Mouse (Mus musculus): ENCODE measurements around the gene Tshz2. TPM values are rescaled to one million over a fixed set of nuclear protein-coding genes. Genes with fewer than 3 reads are reported as not detected.

Gene Tshz2
- polyA plus RNA-seq, 1 experiment: not detected

DNA sequence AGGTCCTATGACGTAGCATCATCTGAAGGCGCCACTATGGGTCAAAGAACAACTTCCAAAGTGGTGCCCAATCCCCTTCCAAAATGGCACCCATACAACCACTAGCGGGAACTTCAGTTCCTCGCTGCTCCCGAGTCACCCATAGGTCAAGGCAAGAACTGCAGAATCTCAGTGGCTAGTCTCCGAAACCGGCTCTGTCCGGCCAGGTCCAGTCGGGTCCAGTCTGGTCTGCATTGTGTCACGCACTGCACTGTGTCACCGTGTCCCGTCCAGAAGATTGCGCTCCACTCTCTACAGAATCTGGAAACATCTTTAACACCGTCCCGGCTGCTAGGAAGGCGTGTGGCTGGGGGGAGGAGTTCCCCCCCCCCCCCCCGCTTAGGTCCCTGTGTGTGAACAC is 461.4 kb downstream of the Tshz2 start:
- peaks cover 12% of the 10 kb centered on the region for H3K27me3 ChIP-seq (ENCODE audit: control insufficient read depth, insufficient read depth, insufficient read length)
- no peak overlapping the region for H3ac ChIP-seq (ENCODE audit: control insufficient read depth, insufficient read length, low read depth)
- H3K79me2 ChIP-seq (ENCODE audit: control insufficient read depth, insufficient read depth): no peaks in the 10 kb centered on the region
- no peaks in the 10 kb centered on the region for H3K36me3 ChIP-seq (ENCODE audit: control insufficient read depth, insufficient read depth)
- H3K4me3 ChIP-seq (ENCODE audit: insufficient read depth, poor library complexity, severe bottlenecking): no peak overlapping the region
- TF ChIP-seq CEBPB (IDR thresholded peaks at IDR 0.05; ENCODE audit: low read depth) (no peak), MYOG (IDR thresholded peaks at IDR 0.05; ENCODE audit: control insufficient read depth, extremely low read depth, insufficient read length) (no peak), MYOD1 (IDR thresholded peaks at IDR 0.05; ENCODE audit: control insufficient read depth, insufficient read length, low read depth) (no peak), FOSL1 (IDR thresholded peaks at IDR 0.05; ENCODE audit: insufficient read depth, low read length, poor library complexity, severe bottlenecking) (no peak), MAX (IDR thresholded peaks at IDR 0.05) (no peak), CTCF (IDR thresholded peaks at IDR 0.05; ENCODE audit: control insufficient read depth, insufficient read depth, insufficient read length) (no peak), USF1 (IDR thresholded peaks at IDR 0.05; ENCODE audit: low read depth) (no peak)
- no peaks in the 10 kb centered on the region for H3K79me3 ChIP-seq (ENCODE audit: low read depth)

- H3ac ChIP-seq (ENCODE audit: control insufficient read depth, insufficient read length, low read depth): no peak overlapping the region
- H3K79me2 ChIP-seq (ENCODE audit: control insufficient read depth, insufficient read depth): no peaks in the 10 kb centered on the region
- no peaks in the 10 kb centered on the region for H3K79me3 ChIP-seq (ENCODE audit: low read depth)
- H3K4me3 ChIP-seq (ENCODE audit: insufficient read depth, poor library complexity, severe bottlenecking): no peak overlapping the region
- H3K27me3 ChIP-seq (ENCODE audit: control insufficient read depth, insufficient read depth, insufficient read length): peaks cover 12% of the 10 kb centered on the region
- no peaks in the 10 kb centered on the region for H3K36me3 ChIP-seq (ENCODE audit: control insufficient read depth, insufficient read depth)
- TF ChIP-seq MAX (IDR thresholded peaks at IDR 0.05) (no peak), FOSL1 (IDR thresholded peaks at IDR 0.05; ENCODE audit: insufficient read depth, low read length, poor library complexity, severe bottlenecking) (no peak), MYOG (IDR thresholded peaks at IDR 0.05; ENCODE audit: control insufficient read depth, extremely low read depth, insufficient read length) (no peak), CEBPB (IDR thresholded peaks at IDR 0.05; ENCODE audit: low read depth) (no peak), MYOD1 (IDR thresholded peaks at IDR 0.05; ENCODE audit: control insufficient read depth, insufficient read length, low read depth) (no peak), USF1 (IDR thresholded peaks at IDR 0.05; ENCODE audit: low read depth) (no peak)
These were observed 462.1 kb downstream of the Tshz2 start for GRCm38 (mm10) chr2:170094871-170095270.

DNA sequence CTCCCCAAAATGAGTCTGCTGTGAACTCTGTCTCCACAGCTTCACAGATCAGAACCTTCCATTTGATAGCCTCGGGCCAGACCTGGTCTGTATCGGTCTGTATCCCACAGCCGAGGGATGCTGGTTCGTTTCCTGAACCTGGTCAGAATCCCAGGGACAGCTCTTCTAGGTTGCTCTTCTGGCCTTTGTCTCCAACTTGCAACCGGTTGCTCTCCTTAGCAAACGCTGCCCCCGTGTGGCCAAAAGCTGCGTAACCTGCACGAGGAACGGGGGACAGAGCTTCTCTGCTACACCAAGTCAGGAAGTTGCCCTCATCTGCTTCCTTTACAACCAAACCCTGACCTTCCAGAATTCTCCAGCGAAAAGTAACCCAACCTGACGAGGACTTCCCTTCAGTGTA is 468.3 kb downstream of the Tshz2 start:
- Histone ChIP-seq H3K27me3 (ENCODE audit: control insufficient read depth, insufficient read depth, insufficient read length) (no peaks in the 10 kb centered on the region), H3ac (ENCODE audit: control insufficient read depth, insufficient read length, low read depth) (no peak overlapping the region), H3K36me3 (ENCODE audit: control insufficient read depth, insufficient read depth) (no peaks in the 10 kb centered on the region), H3K4me3 (ENCODE audit: insufficient read depth, poor library complexity, severe bottlenecking) (no peak overlapping the region), H3K79me3 (ENCODE audit: low read depth) (no peaks in the 10 kb centered on the region), H3K79me2 (ENCODE audit: control insufficient read depth, insufficient read depth) (no peaks in the 10 kb centered on the region)
- TF ChIP-seq CEBPB (IDR thresholded peaks at IDR 0.05; ENCODE audit: low read depth): no peak
- no peak for TF ChIP-seq MYOG (IDR thresholded peaks at IDR 0.05; ENCODE audit: control insufficient read depth, extremely low read depth, insufficient read length)
- TF ChIP-seq FOSL1 (IDR thresholded peaks at IDR 0.05; ENCODE audit: insufficient read depth, low read length, poor library complexity, severe bottlenecking): no peak
- TF ChIP-seq USF1 (IDR thresholded peaks at IDR 0.05; ENCODE audit: low read depth): no peak
- peak; percentile 57 for TF ChIP-seq MAX (IDR thresholded peaks at IDR 0.05)
- TF ChIP-seq MYOD1 (IDR thresholded peaks at IDR 0.05; ENCODE audit: control insufficient read depth, insufficient read length, low read depth): no peak
- TF ChIP-seq CTCF (IDR thresholded peaks at IDR 0.05; ENCODE audit: control insufficient read depth, insufficient read depth, insufficient read length): peak; percentile 90

DNA sequence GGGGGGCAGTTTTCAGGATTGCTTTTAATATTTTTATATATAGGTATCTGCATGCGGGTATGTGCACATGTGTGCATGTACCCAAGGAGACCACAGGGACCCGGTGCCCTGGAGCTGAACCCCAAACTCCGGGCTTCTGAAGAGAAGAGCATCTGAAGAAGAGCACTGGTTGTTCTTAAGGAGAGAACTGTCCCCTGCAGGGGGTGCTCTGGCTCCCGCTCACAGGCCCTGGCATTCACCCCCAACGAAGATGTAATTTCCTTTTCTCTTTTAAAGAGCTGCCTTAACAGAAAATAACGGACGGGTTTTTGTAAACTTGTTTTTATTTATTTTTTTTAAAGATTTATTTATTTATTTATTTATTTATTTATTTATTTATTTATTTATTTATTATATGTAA is 469.1 kb downstream of the Tshz2 start:
- Histone ChIP-seq H3ac (ENCODE audit: control insufficient read depth, insufficient read length, low read depth) (no peak overlapping the region), H3K79me2 (ENCODE audit: control insufficient read depth, insufficient read depth) (no peaks in the 10 kb centered on the region), H3K36me3 (ENCODE audit: control insufficient read depth, insufficient read depth) (peaks cover 3% of the 10 kb centered on the region), H3K27me3 (ENCODE audit: control insufficient read depth, insufficient read depth, insufficient read length) (no peaks in the 10 kb centered on the region), H3K4me3 (ENCODE audit: insufficient read depth, poor library complexity, severe bottlenecking) (no peak overlapping the region), H3K79me3 (ENCODE audit: low read depth) (no peaks in the 10 kb centered on the region)
- TF ChIP-seq FOSL1 (IDR thresholded peaks at IDR 0.05; ENCODE audit: insufficient read depth, low read length, poor library complexity, severe bottlenecking) (no peak), USF1 (IDR thresholded peaks at IDR 0.05; ENCODE audit: low read depth) (no peak), CTCF (IDR thresholded peaks at IDR 0.05; ENCODE audit: control insufficient read depth, insufficient read depth, insufficient read length) (no peak), MYOG (IDR thresholded peaks at IDR 0.05; ENCODE audit: control insufficient read depth, extremely low read depth, insufficient read length) (no peak), MYOD1 (IDR thresholded peaks at IDR 0.05; ENCODE audit: control insufficient read depth, insufficient read length, low read depth) (no peak), MAX (IDR thresholded peaks at IDR 0.05) (no peak), CEBPB (IDR thresholded peaks at IDR 0.05; ENCODE audit: low read depth) (no peak)

GRCm38 (mm10) chr2:170103341-170103740 is 470.5 kb downstream of the Tshz2 start:
- peaks cover 5% of the 10 kb centered on the region for H3K36me3 ChIP-seq (ENCODE audit: control insufficient read depth, insufficient read depth)
- no peaks in the 10 kb centered on the region for H3K27me3 ChIP-seq (ENCODE audit: control insufficient read depth, insufficient read depth, insufficient read length)
- no peaks in the 10 kb centered on the region for H3K79me3 ChIP-seq (ENCODE audit: low read depth)
- H3ac ChIP-seq (ENCODE audit: control insufficient read depth, insufficient read length, low read depth): no peak overlapping the region
- H3K79me2 ChIP-seq (ENCODE audit: control insufficient read depth, insufficient read depth): no peaks in the 10 kb centered on the region
- H3K4me3 ChIP-seq (ENCODE audit: insufficient read depth, poor library complexity, severe bottlenecking): no peak overlapping the region
- TF ChIP-seq MYOG (IDR thresholded peaks at IDR 0.05; ENCODE audit: control insufficient read depth, extremely low read depth, insufficient read length) (no peak), MAX (IDR thresholded peaks at IDR 0.05) (no peak), USF1 (IDR thresholded peaks at IDR 0.05; ENCODE audit: low read depth) (no peak), MYOD1 (IDR thresholded peaks at IDR 0.05; ENCODE audit: control insufficient read depth, insufficient read length, low read depth) (no peak), CTCF (IDR thresholded peaks at IDR 0.05; ENCODE audit: control insufficient read depth, insufficient read depth, insufficient read length) (no peak), CEBPB (IDR thresholded peaks at IDR 0.05; ENCODE audit: low read depth) (no peak), FOSL1 (IDR thresholded peaks at IDR 0.05; ENCODE audit: insufficient read depth, low read length, poor library complexity, severe bottlenecking) (no peak)

GRCm38 (mm10) chr2:170103852-170104251 is 471.0 kb downstream of the Tshz2 start:
- no peaks in the 10 kb centered on the region for H3K79me2 ChIP-seq (ENCODE audit: control insufficient read depth, insufficient read depth)
- H3ac ChIP-seq (ENCODE audit: control insufficient read depth, insufficient read length, low read depth): no peak overlapping the region
- TF ChIP-seq CEBPB (IDR thresholded peaks at IDR 0.05; ENCODE audit: low read depth): no peak
- TF ChIP-seq FOSL1 (IDR thresholded peaks at IDR 0.05; ENCODE audit: insufficient read depth, low read length, poor library complexity, severe bottlenecking): no peak
- TF ChIP-seq MYOG (IDR thresholded peaks at IDR 0.05; ENCODE audit: control insufficient read depth, extremely low read depth, insufficient read length): no peak
- TF ChIP-seq CTCF (IDR thresholded peaks at IDR 0.05; ENCODE audit: control insufficient read depth, insufficient read depth, insufficient read length): peak; percentile 43
- no peak for TF ChIP-seq MYOD1 (IDR thresholded peaks at IDR 0.05; ENCODE audit: control insufficient read depth, insufficient read length, low read depth)
- H3K36me3 ChIP-seq (ENCODE audit: control insufficient read depth, insufficient read depth): peaks cover 5% of the 10 kb centered on the region
- no peaks in the 10 kb centered on the region for H3K27me3 ChIP-seq (ENCODE audit: control insufficient read depth, insufficient read depth, insufficient read length)
- no peaks in the 10 kb centered on the region for H3K79me3 ChIP-seq (ENCODE audit: low read depth)
- H3K4me3 ChIP-seq (ENCODE audit: insufficient read depth, poor library complexity, severe bottlenecking): no peak overlapping the region
